Mouse (Mus musculus): ENCODE results near the gene Rnf24. TPM values are rescaled to one million over a fixed set of nuclear protein-coding genes. Genes with fewer than 3 reads are reported as not detected.

The Rnf24 gene
- total and polyA plus RNA-seq, 3 experiments, result 3.9 to 14.7 (median 3.9) TPM

DNA sequence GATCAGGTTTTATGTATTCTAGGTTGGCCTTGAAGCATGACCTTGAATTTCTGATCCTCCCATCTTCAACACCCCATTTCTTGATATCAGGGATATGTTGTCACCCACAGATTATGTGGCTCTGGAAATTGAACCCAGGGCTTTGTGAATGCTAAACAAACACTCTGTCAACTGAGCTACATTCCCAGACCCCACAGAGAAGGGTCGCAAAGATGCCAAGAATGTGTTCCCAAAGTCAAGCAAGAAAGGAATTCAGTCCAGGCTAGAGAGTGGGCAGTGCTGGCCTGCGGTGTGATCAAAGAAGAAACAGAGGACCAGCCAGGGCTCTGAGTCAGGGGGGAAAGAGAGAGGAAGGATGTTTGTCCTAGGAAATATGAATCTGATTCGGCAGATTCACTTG lies 26.8 kb upstream of the Rnf24 start:
- Histone ChIP-seq H3K9me3 (replicated peaks; ENCODE audit: low read length) (no peaks in the 10 kb centered on the region), H3K4me2 (ENCODE audit: insufficient read depth, low read depth, poor library complexity, severe bottlenecking) (no peak overlapping the region), H3K9ac (ENCODE audit: insufficient read depth, low read depth) (no peak overlapping the region), H3K79me2 (replicated peaks; ENCODE audit: control insufficient read depth, extremely low read depth, insufficient read depth, poor library complexity, severe bottlenecking) (no peaks in the 10 kb centered on the region), H3K27me3 (replicated peaks) (no peaks in the 10 kb centered on the region), H3K36me3 (replicated peaks in 1 of 2; ENCODE audit: control insufficient read depth in 1 of 2, insufficient read depth in 1 of 2, low read length in 1 of 2) (no peaks in the 10 kb centered on the region), H3K4me1 (ENCODE audit: control insufficient read depth in 1 of 2, insufficient read depth in 2 of 2) (peaks cover 9 to 21% of the 10 kb centered on the region in 2 experiments), H3K27ac (ENCODE audit: insufficient read depth, low read depth) (no peak overlapping the region), H3K4me3 (replicated peaks in 1 of 3; ENCODE audit: low read depth in 2 of 3, low read length in 2 of 3, poor library complexity in 1 of 3) (no peak overlapping the region)
- in situ Hi-C loops (cut with MboI; ENCODE audit: low pct_ligation_motif_present, low pct_unique_long_range_greater_than_20kb, low sequenced_read_pairs) (no loop called here), dilution Hi-C loops (cut with MboI; ENCODE audit: extremely low pct_ligation_motif_present, extremely low pct_unique_long_range_greater_than_20kb, low sequenced_read_pairs) (no loop called here)
- TF ChIP-seq MAX (IDR thresholded peaks at IDR 0.05; ENCODE audit: low read length) (no peak), RAD21 (IDR thresholded peaks at IDR 0.05; ENCODE audit: low read depth, low read length) (no peak), UBTF (IDR thresholded peaks at IDR 0.05; ENCODE audit: low read depth, low read length) (no peak), NRF1 (IDR thresholded peaks at IDR 0.05; ENCODE audit: low read depth, low read length) (no peak), MXI1 (IDR thresholded peaks at IDR 0.05; ENCODE audit: low read depth, low read length) (no peak), BHLHE40 (IDR thresholded peaks at IDR 0.05; ENCODE audit: low read depth, low read length) (no peak), KAT2A (IDR thresholded peaks at IDR 0.05; ENCODE audit: insufficient replicate concordance, low read length) (no peak), POLR2A (IDR thresholded peaks at IDR 0.05; ENCODE audit: low read depth, low read length) (no peak), MYC (IDR thresholded peaks at IDR 0.05; ENCODE audit: low read depth, low read length) (no peak), USF1 (IDR thresholded peaks at IDR 0.05; ENCODE audit: low read depth, low read length) (no peak), ELF1 (IDR thresholded peaks at IDR 0.05; ENCODE audit: low read depth, low read length) (no peak)
- no peak for DNase-seq (ENCODE audit: extremely low read depth)

- H3K27me3 ChIP-seq (replicated peaks), result no peaks in the 10 kb centered on the region
- no peaks in the 10 kb centered on the region for H3K36me3 ChIP-seq (replicated peaks in 1 of 2; ENCODE audit: control insufficient read depth in 1 of 2, insufficient read depth in 1 of 2, low read length in 1 of 2)
- DNase-seq (ENCODE audit: extremely low read depth), result no peak
- no peak overlapping the region for H3K27ac ChIP-seq (ENCODE audit: insufficient read depth, low read depth)
- no peak overlapping the region for H3K4me2 ChIP-seq (ENCODE audit: insufficient read depth, low read depth, poor library complexity, severe bottlenecking)
- in situ Hi-C loops (cut with MboI; ENCODE audit: low pct_ligation_motif_present, low pct_unique_long_range_greater_than_20kb, low sequenced_read_pairs), result no loop called here
- H3K4me3 ChIP-seq (replicated peaks in 1 of 3; ENCODE audit: low read depth in 2 of 3, low read length in 2 of 3, poor library complexity in 1 of 3), result no peak overlapping the region
- no peak for TF ChIP-seq CTCF (conservative IDR thresholded peaks at IDR 0.05 in 1 of 2, IDR thresholded peaks at IDR 0.05 in 1 of 2; ENCODE audit: low read depth in 2 of 2, low read length in 2 of 2)
- TF ChIP-seq CHD1 (IDR thresholded peaks at IDR 0.05; ENCODE audit: low read depth, low read length), result no peak
- TF ChIP-seq SMC3 (IDR thresholded peaks at IDR 0.05; ENCODE audit: low read depth, low read length), result no peak
- TF ChIP-seq EP300 (IDR thresholded peaks at IDR 0.05; ENCODE audit: low read length), result no peak
- TF ChIP-seq JUND (conservative IDR thresholded peaks at IDR 0.05; ENCODE audit: low read depth, low read length), result no peak
- TF ChIP-seq TBP (conservative IDR thresholded peaks at IDR 0.05; ENCODE audit: low read depth, low read length), result no peak
- TF ChIP-seq ZMIZ1 (IDR thresholded peaks at IDR 0.05; ENCODE audit: low read depth, low read length), result no peak
- no peak for TF ChIP-seq MAZ (IDR thresholded peaks at IDR 0.05; ENCODE audit: low read depth, low read length)
- no peak for TF ChIP-seq SIN3A (IDR thresholded peaks at IDR 0.05; ENCODE audit: low read length)
- no peak for TF ChIP-seq MAFK (IDR thresholded peaks at IDR 0.05; ENCODE audit: insufficient replicate concordance, low read length)
- no peak for TF ChIP-seq BHLHE40 (IDR thresholded peaks at IDR 0.05; ENCODE audit: low read depth, low read length)
- no peak for TF ChIP-seq ELF1 (IDR thresholded peaks at IDR 0.05; ENCODE audit: low read depth, low read length)
- TF ChIP-seq NRF1 (IDR thresholded peaks at IDR 0.05; ENCODE audit: low read depth, low read length), result no peak
- no peak for TF ChIP-seq UBTF (IDR thresholded peaks at IDR 0.05; ENCODE audit: low read depth, low read length)
- TF ChIP-seq MYC (IDR thresholded peaks at IDR 0.05; ENCODE audit: low read depth, low read length), result no peak
- no peak for TF ChIP-seq POLR2AphosphoS2 (IDR thresholded peaks at IDR 0.05; ENCODE audit: low read depth, low read length)
- no peak for TF ChIP-seq E2F4 (IDR thresholded peaks at IDR 0.05; ENCODE audit: insufficient replicate concordance, low read depth, low read length)
- TF ChIP-seq ZC3H11A (IDR thresholded peaks at IDR 0.05; ENCODE audit: low read depth, low read length), result no peak
- H3K9me3 ChIP-seq (replicated peaks; ENCODE audit: low read length), result peaks cover 2% of the 10 kb centered on the region
- no peaks in the 10 kb centered on the region for H3K79me2 ChIP-seq (replicated peaks; ENCODE audit: control insufficient read depth, extremely low read depth, insufficient read depth, poor library complexity, severe bottlenecking)
- dilution Hi-C loops (cut with MboI; ENCODE audit: extremely low pct_ligation_motif_present, extremely low pct_unique_long_range_greater_than_20kb, low sequenced_read_pairs), result no loop called here
- H3K4me1 ChIP-seq (ENCODE audit: control insufficient read depth in 1 of 2, insufficient read depth in 2 of 2), result peaks cover 7 to 16% of the 10 kb centered on the region in 2 experiments
- H3K9ac ChIP-seq (ENCODE audit: insufficient read depth, low read depth), result no peak overlapping the region
These were observed 26.2 kb upstream of the Rnf24 start for GRCm38 (mm10) chr2:131378872-131379271.
